Mouse (Mus musculus): Measurements from ENCODE around the gene Adamts17. TPM values are rescaled to one million over a fixed set of nuclear protein-coding genes. Genes with fewer than 3 reads are reported as not detected.

Gene Adamts17
- polyA plus RNA-seq, 1 experiment: 0.55 TPM

GRCm38 (mm10) chr7:66891431-66891830, 51.9 kb downstream of the Adamts17 start:
- Histone ChIP-seq H3K9ac (ENCODE audit: low read depth, poor library complexity, severe bottlenecking) (no peak overlapping the region), H3K27me3 (ENCODE audit: control insufficient read depth, insufficient read depth, low read length, poor library complexity, severe bottlenecking) (no peaks in the 10 kb centered on the region), H3K4me3 (ENCODE audit: low read depth, low read length) (no peak overlapping the region), H3K27ac (ENCODE audit: insufficient read depth, low read length) (no peak overlapping the region), H3K9me3 (replicated peaks; ENCODE audit: control insufficient read depth, insufficient read depth, low read length, poor library complexity, severe bottlenecking) (no peaks in the 10 kb centered on the region), H3K36me3 (ENCODE audit: control insufficient read depth, insufficient read depth, low read length, poor library complexity, severe bottlenecking) (no peaks in the 10 kb centered on the region), H3K4me1 (ENCODE audit: control insufficient read depth, insufficient read depth, low read length) (no peaks in the 10 kb centered on the region)
- no peak for TF ChIP-seq CTCF (IDR thresholded peaks at IDR 0.05; ENCODE audit: low read depth, low read length)
- no peak for TF ChIP-seq EP300 (IDR thresholded peaks at IDR 0.05; ENCODE audit: insufficient read depth, low read depth, low read length)
- TF ChIP-seq POLR2A (IDR thresholded peaks at IDR 0.05; ENCODE audit: insufficient read depth, low read length): no peak

GRCm38 (mm10) chr7:66892096-66892495, 52.6 kb downstream of the Adamts17 start:
- H3K9ac ChIP-seq (ENCODE audit: low read depth, poor library complexity, severe bottlenecking): no peak overlapping the region
- no peak overlapping the region for H3K27ac ChIP-seq (ENCODE audit: insufficient read depth, low read length)
- no peaks in the 10 kb centered on the region for H3K4me1 ChIP-seq (ENCODE audit: control insufficient read depth, insufficient read depth, low read length)
- no peaks in the 10 kb centered on the region for H3K36me3 ChIP-seq (ENCODE audit: control insufficient read depth, insufficient read depth, low read length, poor library complexity, severe bottlenecking)
- no peak overlapping the region for H3K4me3 ChIP-seq (ENCODE audit: low read depth, low read length)
- no peaks in the 10 kb centered on the region for H3K27me3 ChIP-seq (ENCODE audit: control insufficient read depth, insufficient read depth, low read length, poor library complexity, severe bottlenecking)
- no peak for TF ChIP-seq POLR2A (IDR thresholded peaks at IDR 0.05; ENCODE audit: insufficient read depth, low read length)
- no peak for TF ChIP-seq EP300 (IDR thresholded peaks at IDR 0.05; ENCODE audit: insufficient read depth, low read depth, low read length)
- no peak for TF ChIP-seq CTCF (IDR thresholded peaks at IDR 0.05; ENCODE audit: low read depth, low read length)
- no peaks in the 10 kb centered on the region for H3K9me3 ChIP-seq (replicated peaks; ENCODE audit: control insufficient read depth, insufficient read depth, low read length, poor library complexity, severe bottlenecking)

DNA sequence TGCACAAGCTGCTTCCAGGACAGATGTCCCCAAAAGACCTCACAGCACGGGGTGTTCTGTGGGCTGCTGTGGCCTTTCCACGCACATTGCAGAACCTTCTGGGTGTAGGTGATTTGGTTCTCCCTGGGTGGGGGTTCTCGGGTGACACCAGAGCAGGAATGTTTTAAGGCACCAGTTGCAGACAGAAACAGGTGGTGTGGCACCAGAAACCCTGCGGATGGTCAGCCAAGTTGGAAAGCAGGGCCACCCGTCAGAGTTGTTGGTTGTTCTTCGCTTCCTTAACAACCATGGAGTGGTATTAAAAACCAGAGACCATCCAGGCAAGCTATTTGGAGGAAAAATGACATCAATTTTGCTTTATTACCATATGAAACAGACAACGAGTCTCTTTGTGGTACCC, 62.8 kb downstream of the Adamts17 start:
- no peaks in the 10 kb centered on the region for H3K36me3 ChIP-seq (ENCODE audit: control insufficient read depth, insufficient read depth, low read length, poor library complexity, severe bottlenecking)
- no peak for TF ChIP-seq POLR2A (IDR thresholded peaks at IDR 0.05; ENCODE audit: insufficient read depth, low read length)
- no peak for TF ChIP-seq CTCF (IDR thresholded peaks at IDR 0.05; ENCODE audit: low read depth, low read length)
- TF ChIP-seq EP300 (IDR thresholded peaks at IDR 0.05; ENCODE audit: insufficient read depth, low read depth, low read length): no peak

GRCm38 (mm10) chr7:66903014-66903413, 63.5 kb downstream of the Adamts17 start:
- TF ChIP-seq POLR2A (IDR thresholded peaks at IDR 0.05; ENCODE audit: insufficient read depth, low read length) (no peak), CTCF (IDR thresholded peaks at IDR 0.05; ENCODE audit: low read depth, low read length) (no peak), EP300 (IDR thresholded peaks at IDR 0.05; ENCODE audit: insufficient read depth, low read depth, low read length) (no peak)
- no peak overlapping the region for H3K9ac ChIP-seq (ENCODE audit: low read depth, poor library complexity, severe bottlenecking)
- H3K9me3 ChIP-seq (replicated peaks; ENCODE audit: control insufficient read depth, insufficient read depth, low read length, poor library complexity, severe bottlenecking): no peaks in the 10 kb centered on the region
- H3K4me3 ChIP-seq (ENCODE audit: low read depth, low read length): no peak overlapping the region
- no peaks in the 10 kb centered on the region for H3K27me3 ChIP-seq (ENCODE audit: control insufficient read depth, insufficient read depth, low read length, poor library complexity, severe bottlenecking)
- no peaks in the 10 kb centered on the region for H3K4me1 ChIP-seq (ENCODE audit: control insufficient read depth, insufficient read depth, low read length)
- H3K27ac ChIP-seq (ENCODE audit: insufficient read depth, low read length): no peak overlapping the region
- H3K36me3 ChIP-seq (ENCODE audit: control insufficient read depth, insufficient read depth, low read length, poor library complexity, severe bottlenecking): no peaks in the 10 kb centered on the region

More for the DNA sequence above, 62.8 kb downstream of the Adamts17 start:
- no peaks in the 10 kb centered on the region for H3K4me1 ChIP-seq (ENCODE audit: control insufficient read depth, insufficient read depth, low read length)
- no peak overlapping the region for H3K9ac ChIP-seq (ENCODE audit: low read depth, poor library complexity, severe bottlenecking)
- no peaks in the 10 kb centered on the region for H3K9me3 ChIP-seq (replicated peaks; ENCODE audit: control insufficient read depth, insufficient read depth, low read length, poor library complexity, severe bottlenecking)
- H3K27ac ChIP-seq (ENCODE audit: insufficient read depth, low read length): no peak overlapping the region
- H3K27me3 ChIP-seq (ENCODE audit: control insufficient read depth, insufficient read depth, low read length, poor library complexity, severe bottlenecking): no peaks in the 10 kb centered on the region
- no peak overlapping the region for H3K4me3 ChIP-seq (ENCODE audit: low read depth, low read length)

DNA sequence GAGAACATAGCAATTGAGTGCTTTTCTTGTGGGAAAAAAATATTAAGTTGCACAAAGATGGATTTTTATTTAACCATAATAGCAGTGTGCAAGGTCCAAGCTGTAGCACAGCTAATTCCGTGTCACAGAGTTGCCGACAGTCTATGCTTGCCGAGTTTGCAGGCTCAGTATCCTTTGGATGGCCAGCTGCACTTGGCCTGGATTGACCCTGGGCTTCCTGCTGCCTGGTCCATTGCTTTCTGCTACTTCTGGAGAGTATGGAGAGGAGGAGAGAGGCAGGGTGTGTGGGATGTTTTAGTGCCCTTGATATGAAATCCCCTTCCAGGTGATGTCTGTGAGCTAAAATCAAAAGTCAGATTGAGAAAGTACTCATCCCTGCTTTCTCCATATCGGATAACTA, 66.4 kb downstream of the Adamts17 start:
- no peak overlapping the region for H3K4me3 ChIP-seq (ENCODE audit: low read depth, low read length)
- H3K36me3 ChIP-seq (ENCODE audit: control insufficient read depth, insufficient read depth, low read length, poor library complexity, severe bottlenecking): no peaks in the 10 kb centered on the region
- H3K27me3 ChIP-seq (ENCODE audit: control insufficient read depth, insufficient read depth, low read length, poor library complexity, severe bottlenecking): no peaks in the 10 kb centered on the region
- no peaks in the 10 kb centered on the region for H3K4me1 ChIP-seq (ENCODE audit: control insufficient read depth, insufficient read depth, low read length)
- TF ChIP-seq CTCF (IDR thresholded peaks at IDR 0.05; ENCODE audit: low read depth, low read length) (no peak), POLR2A (IDR thresholded peaks at IDR 0.05; ENCODE audit: insufficient read depth, low read length) (no peak), EP300 (IDR thresholded peaks at IDR 0.05; ENCODE audit: insufficient read depth, low read depth, low read length) (no peak)
- no peak overlapping the region for H3K27ac ChIP-seq (ENCODE audit: insufficient read depth, low read length)
- H3K9ac ChIP-seq (ENCODE audit: low read depth, poor library complexity, severe bottlenecking): no peak overlapping the region
- H3K9me3 ChIP-seq (replicated peaks; ENCODE audit: control insufficient read depth, insufficient read depth, low read length, poor library complexity, severe bottlenecking): no peaks in the 10 kb centered on the region

DNA sequence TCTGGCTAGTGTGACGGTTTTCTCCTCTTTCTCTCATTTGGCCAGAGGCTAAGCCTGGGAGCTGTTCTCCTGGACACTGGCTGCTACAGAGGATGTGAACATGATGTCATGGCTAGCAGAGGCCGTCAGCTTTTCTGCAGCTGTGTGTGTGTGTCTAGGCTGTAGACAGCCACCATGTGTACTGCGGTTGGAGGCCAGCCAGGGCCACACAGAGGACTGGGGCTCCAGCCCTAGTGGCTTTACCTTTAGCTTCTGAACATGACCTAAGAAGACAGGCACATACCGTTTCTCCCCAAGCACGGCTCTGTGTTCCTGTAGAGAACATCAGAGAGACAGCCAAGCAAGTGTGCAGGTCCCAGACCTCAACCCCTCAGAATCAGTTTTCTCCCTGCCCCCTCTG, 73.3 kb downstream of the Adamts17 start:
- Histone ChIP-seq H3K9ac (ENCODE audit: low read depth, poor library complexity, severe bottlenecking) (no peak overlapping the region), H3K4me3 (ENCODE audit: low read depth, low read length) (no peak overlapping the region), H3K27me3 (ENCODE audit: control insufficient read depth, insufficient read depth, low read length, poor library complexity, severe bottlenecking) (no peaks in the 10 kb centered on the region), H3K4me1 (ENCODE audit: control insufficient read depth, insufficient read depth, low read length) (no peaks in the 10 kb centered on the region), H3K27ac (ENCODE audit: insufficient read depth, low read length) (no peak overlapping the region), H3K36me3 (ENCODE audit: control insufficient read depth, insufficient read depth, low read length, poor library complexity, severe bottlenecking) (no peaks in the 10 kb centered on the region), H3K9me3 (replicated peaks; ENCODE audit: control insufficient read depth, insufficient read depth, low read length, poor library complexity, severe bottlenecking) (no peaks in the 10 kb centered on the region)
- TF ChIP-seq POLR2A (IDR thresholded peaks at IDR 0.05; ENCODE audit: insufficient read depth, low read length) (no peak), CTCF (IDR thresholded peaks at IDR 0.05; ENCODE audit: low read depth, low read length) (no peak), EP300 (IDR thresholded peaks at IDR 0.05; ENCODE audit: insufficient read depth, low read depth, low read length) (no peak)

Measured in ES-Bruce4 (cell line).